Comparison of ENCODE assay signal across 19 mouse cellular contexts in genomic region chr10:127759181-127760110, GRCm38 (mm10). TPM values are rescaled to one million over a fixed set of nuclear protein-coding genes. Genes with fewer than 3 reads are reported as not detected.
DNase-seq lines count a peak whose midpoint lies in the region; ATAC-seq lines count a peak whose summit lies in the region.
"Had no signal": no experiment of that assay in that cellular context is flagged by ENCODE, and none has a peak within 500 bp of the region (broad histone marks: within the 10 kb centered on the region; RNA-seq: fewer than 3 reads in every experiment).

Rdh1 (plus strand) TSS chr10:127759721.
Rdh16f1 (plus strand) TSS chr10:127759787.

- H3K9ac ChIP-seq in hindbrain, embryonic 16.5 days (ENCODE audit: low read depth, low read length) = no peak within 1 kb of the TSS
- H3K9ac ChIP-seq: embryonic facial prominence, embryonic 15.5 days had no signal

- peak; percentile 75 for ATAC-seq in inflammation-experienced regulatory T-cells, adult 6 months
- no peak for ATAC-seq in hindbrain, embryonic 16.5 days
- no peak for ATAC-seq in megakaryocyte, adult 5-6 weeks (ENCODE audit: poor library complexity, severe bottlenecking)
- ATAC-seq: forebrain, embryonic 14.5 days had no signal

- WGBS in hindbrain, embryonic 16.5 days = 82% methylated on average over 9 of the region's 9 CpGs

- H3K4me3 ChIP-seq in hindbrain, embryonic 16.5 days (ENCODE audit: low read length) = no peak within 1 kb of the TSS
- H3K4me3 ChIP-seq: embryonic facial prominence, embryonic 15.5 days; myocyte had no signal

- H3K27ac ChIP-seq in hindbrain, embryonic 16.5 days (ENCODE audit: low read depth, low read length) = no peak within 1 kb of the TSS
- H3K27ac ChIP-seq: embryonic facial prominence, embryonic 15.5 days had no signal

- H3K27me3 ChIP-seq in hindbrain, embryonic 16.5 days (replicated peaks; ENCODE audit: control insufficient read depth, insufficient read depth, low read length) = no peaks in the 10 kb centered on the region
- H3K27me3 ChIP-seq: embryonic facial prominence, embryonic 15.5 days had no signal

- DNase-seq in adrenal gland, adult 2 months = peak; percentile 55
- DNase-seq in adrenal gland, postnatal 4 days (ENCODE audit: low spot score in 2 of 2) = no peak
- peak; percentile 5 for DNase-seq in kidney, postnatal 10 days
- DNase-seq in kidney, adult 9 months = no peak
- DNase-seq in 3T3-L1 (ENCODE audit: low read depth, low spot score) = peak; percentile 20
- DNase-seq: cerebellum, adult 2 months; lung, postnatal 14 days; right cerebral cortex, postnatal 25 days; thymus, postnatal 25 days had no signal

- H3K4me2 ChIP-seq in hindbrain, embryonic 16.5 days (ENCODE audit: low read length) = no peak within 1 kb of the TSS
- H3K4me2 ChIP-seq: embryonic facial prominence, embryonic 15.5 days; heart, embryonic 11.5 days; midbrain, embryonic 11.5 days had no signal

- H3K9me3 ChIP-seq in hindbrain, embryonic 16.5 days (ENCODE audit: control insufficient read depth, low read length) = no peaks in the 10 kb centered on the region
- H3K9me3 ChIP-seq: embryonic facial prominence, embryonic 15.5 days had no signal

- no peaks in the 10 kb centered on the region for H3K4me1 ChIP-seq in hindbrain, embryonic 16.5 days (ENCODE audit: control insufficient read depth, insufficient read depth, low read depth, low read length)
- H3K4me1 ChIP-seq: embryonic facial prominence, embryonic 15.5 days had no signal

- no peaks in the 10 kb centered on the region for H3K36me3 ChIP-seq in hindbrain, embryonic 16.5 days (ENCODE audit: control insufficient read depth, insufficient read depth, low read length)
- H3K36me3 ChIP-seq: embryonic facial prominence, embryonic 15.5 days had no signal

RNA-seq across cellular contexts. Expression of gene Rdh1, which starts in this region (rescaled TPM):
- total RNA-seq in adrenal gland, adult 2 months (2021) = 1 to 10 TPM in 1 of 2 experiments, under 1 TPM in 1; 0.41 to 1.5 TPM
- polyA plus RNA-seq in adrenal gland, adult 2 months (2012; rRNA removed) = 0.98 and 1.4 TPM in 2 replicates
- 1 to 10 TPM; 1.3 to 1.9 TPM for total RNA-seq in adrenal gland, postnatal 4 days (2021)
- under 1 TPM in 2 of 3 experiments, not detected in 1; 0.28 TPM for polyA plus RNA-seq in inflammation-experienced regulatory T-cells, adult 6 months (2017; shearing (Covaris generic))
- 0.04 TPM in 1 of 2 replicates, not detected in the other for polyA plus RNA-seq in hindbrain, embryonic 16.5 days (2015; fragmentation: Nextera tagmentation; extraction: Ambion mirVana)
- total RNA-seq in megakaryocyte, adult 5-6 weeks (2015) = not detected in 2 replicates
- total RNA-seq in megakaryocyte, adult 5-6 weeks (2017) = not detected in 2 replicates
- polyA plus RNA-seq: forebrain, embryonic 14.5 days; heart, embryonic 11.5 days; midbrain, embryonic 11.5 days had no signal

RNA-seq across cellular contexts. Expression of gene Rdh16f1, which starts in this region (rescaled TPM):
- total RNA-seq in adrenal gland, adult 2 months (2021) = 1 to 10 TPM; 1.1 to 2.9 TPM
- 1.5 TPM in 2 replicates for polyA plus RNA-seq in adrenal gland, adult 2 months (2012; rRNA removed)
- total RNA-seq in adrenal gland, postnatal 4 days (2021) = 1 to 10 TPM; 2.3 to 2.5 TPM
- 1 to 10 TPM in 1 of 3 experiments, under 1 TPM in 1, not detected in 1; 0.36 to 1.1 TPM for polyA plus RNA-seq in inflammation-experienced regulatory T-cells, adult 6 months (2017; shearing (Covaris generic))
- polyA plus RNA-seq in hindbrain, embryonic 16.5 days (2015; fragmentation: Nextera tagmentation; extraction: Ambion mirVana) = not detected in 2 replicates
- not detected in 2 replicates for total RNA-seq in megakaryocyte, adult 5-6 weeks (2015)
- not detected in 2 replicates for total RNA-seq in megakaryocyte, adult 5-6 weeks (2017)
- total RNA-seq: ES-E14 had no signal
- polyA plus RNA-seq: forebrain, embryonic 14.5 days; hindbrain, embryonic 11.5 days; midbrain, embryonic 11.5 days had no signal

Comparison
In these comparisons a context has a peak if more than half of its experiments do, and no peak if none do; other contexts are left out.
1. DNase-seq: peak in adrenal gland, adult 2 months (single experiment), kidney, postnatal 10 days (single experiment) and 3T3-L1 (single experiment); none in adrenal gland, postnatal 4 days (0 of 2) and kidney, adult 9 months (single experiment).